Comparison of ENCODE assay signal across 8 mouse cellular contexts in genomic region chr17:15376494-15377181, GRCm38 (mm10). TPM values are rescaled to one million over a fixed set of nuclear protein-coding genes. Genes with fewer than 3 reads are reported as not detected.
DNase-seq lines count a peak whose midpoint lies in the region; ATAC-seq and TF ChIP-seq lines count a peak whose summit lies in the region.

Gene Dll1 (minus strand): TSS chr17:15376872.

- peak within 1 kb of the TSS; percentile 97 for H3K4me2 ChIP-seq in kidney, embryonic 14.5 days (replicated peaks; ENCODE audit: low read depth, low read length)
- peak within 1 kb of the TSS; percentile 92 for H3K4me2 ChIP-seq in neural tube, embryonic 11.5 days (ENCODE audit: low read depth)

- H3K27me3 ChIP-seq in kidney, embryonic 14.5 days (ENCODE audit: control insufficient read depth, insufficient read depth, low read length), result peaks cover 44% of the 10 kb centered on the region
- no peaks in the 10 kb centered on the region for H3K27me3 ChIP-seq in Patski
- H3K27me3 ChIP-seq in neural tube, embryonic 11.5 days (ENCODE audit: control insufficient read depth, insufficient read depth, low read length), result peaks cover 8% of the 10 kb centered on the region; the same call in 1 of the 2 replicates

- CTCF ChIA-PET in Patski (lab: Charles Lee), result interaction anchor here (0.7 to 3.0 kb wide), 7 partner anchors 36 to 310 kb away, joined by 3 to 40 read pairs (median 4); no protein-coding TSS in a partner anchor

- no peak for TF ChIP-seq CTCF in Patski (IDR thresholded peaks at IDR 0.05)

- no peak for DNase-seq in kidney, adult 18-20 months
- DNase-seq in A20 (ENCODE audit: low read depth, low spot score) (peak; percentile 56), Patski (ENCODE audit: low read depth, low spot score) (no peak)
- DNase-seq in gastrocnemius, postnatal 4 days (ENCODE audit: low spot score in 2 of 2), result peak in 1 of 2 experiments; percentile 33
- no peak for DNase-seq in large intestine, adult 2 months (ENCODE audit: low read depth, low spot score)
- peak; percentile 83 for DNase-seq in neural tube, embryonic 11.5 days (ENCODE audit: low spot score)
- DNase-seq in c-Kit-positive CD71-positive TER-119-positive erythroid progenitor cells, embryonic 14.5 days (ENCODE audit: low spot score), result no peak

- under 1% methylated on average over 36 of the region's 36 CpGs for WGBS in kidney, embryonic 14.5 days
- 2% methylated on average over 36 of the region's 36 CpGs for WGBS in large intestine, adult 2 months
- under 1% methylated on average over 35 of the region's 36 CpGs for WGBS in neural tube, embryonic 11.5 days

- peak; percentile 5 for ATAC-seq in kidney, embryonic 14.5 days (ENCODE audit: low FRiP score, low TSS enrichment)
- ATAC-seq in Patski, result no peak
- ATAC-seq in neural tube, embryonic 11.5 days (ENCODE audit: insufficient read depth, low FRiP score, low TSS enrichment), result peak; percentile 35

- no peaks in the 10 kb centered on the region for H3K36me3 ChIP-seq in kidney, embryonic 14.5 days (ENCODE audit: control insufficient read depth, insufficient read depth, low read length)
- H3K36me3 ChIP-seq in neural tube, embryonic 11.5 days (ENCODE audit: control insufficient read depth, insufficient read depth, low read length), result no peaks in the 10 kb centered on the region

- peak within 1 kb of the TSS; percentile 64 for H3K4me3 ChIP-seq in kidney, embryonic 14.5 days (ENCODE audit: low read length)
- H3K4me3 ChIP-seq in neural tube, embryonic 11.5 days (ENCODE audit: low read depth, low read length), result peak within 1 kb of the TSS; percentile 60

- no peaks in the 10 kb centered on the region for H3K9me3 ChIP-seq in kidney, embryonic 14.5 days (ENCODE audit: control insufficient read depth, low read length)
- no peaks in the 10 kb centered on the region for H3K9me3 ChIP-seq in neural tube, embryonic 11.5 days (ENCODE audit: control insufficient read depth, low read length)

- peak within 1 kb of the TSS; percentile 63 for H3K9ac ChIP-seq in kidney, embryonic 14.5 days (ENCODE audit: low read depth, low read length)
- peak within 1 kb of the TSS; percentile 89 for H3K9ac ChIP-seq in neural tube, embryonic 11.5 days (ENCODE audit: low read length)

- H3K4me1 ChIP-seq in kidney, embryonic 14.5 days (ENCODE audit: control insufficient read depth, insufficient read depth, low read length), result peaks cover 32% of the 10 kb centered on the region; the same call in 1 of the 2 replicates
- peaks cover 64% of the 10 kb centered on the region for H3K4me1 ChIP-seq in neural tube, embryonic 11.5 days (ENCODE audit: control insufficient read depth, insufficient read depth, low read length)

- in situ Hi-C loops in Patski (cut with MboI; ENCODE audit: low pct_unique_long_range_greater_than_20kb), result loop anchor here (25.0 kb wide), 1 partner anchor 314 kb away; no protein-coding TSS in a partner anchor

- peak within 1 kb of the TSS; percentile 76; the same call in 1 of the 2 replicates for H3K27ac ChIP-seq in kidney, embryonic 14.5 days (ENCODE audit: low read depth, low read length)
- H3K27ac ChIP-seq in neural tube, embryonic 11.5 days (ENCODE audit: low read depth, low read length), result peak within 1 kb of the TSS; percentile 96

- POLR2A ChIA-PET in Patski (lab: Charles Lee), result interaction anchor here (0.5 to 1.1 kb wide), 3 partner anchors 122 to 309 kb away, joined by 3 to 7 read pairs (median 5); no protein-coding TSS in a partner anchor

RNA-seq across cellular contexts. Expression of gene Dll1, which starts in this region (rescaled TPM):
- polyA plus RNA-seq in kidney, embryonic 14.5 days (2014; fragmentation: Nextera tagmentation; extraction: Ambion mirVana), result 16.4 and 24.6 TPM in 2 replicates
- polyA plus RNA-seq in Patski (2021), result 19.7 TPM
- 10 to 100 TPM; 16.7 to 18.7 TPM for total RNA-seq in gastrocnemius, postnatal 4 days (2021)
- polyA plus RNA-seq in large intestine, adult 2 months (2012; rRNA removed), result 20.8 and 35.9 TPM in 2 replicates
- 57.7 and 64.2 TPM in 2 replicates for polyA plus RNA-seq in neural tube, embryonic 11.5 days (2014; fragmentation: Nextera tagmentation; extraction: Ambion mirVana)

Comparison
In these comparisons a context has a peak if more than half of its experiments do, and no peak if none do; other contexts are left out.
1. DNase-seq: peak in A20 (single experiment) and neural tube, embryonic 11.5 days (single experiment); none in kidney, adult 18-20 months (single experiment), Patski (single experiment), large intestine, adult 2 months (single experiment) and c-Kit-positive CD71-positive TER-119-positive erythroid progenitor cells, embryonic 14.5 days (single experiment).